Mouse (Mus musculus) liver, embryonic 14.5 days (tissue): ENCODE results near the gene Slc28a1. TPM values are rescaled to one million over a fixed set of nuclear protein-coding genes. Genes with fewer than 3 reads are reported as not detected.
A peak's percentile ranks its signal among the peaks of the same experiment; 100 is the strongest.

ENCODE experiments used
- ATAC-seq: fragments of 200-750 bp; cut with Nextera tagmentation; 2 replicates; pipeline ENCODE4 v1.8.0; 2017; ENCODE audit warnings: moderate number of reproducible peaks, mild to moderate bottlenecking, moderate library complexity; ENCODE audit not compliant: insufficient read depth
- DNase-seq, 3 experiments: peaks; one replicate each; pipeline ENCODE4 v3.0.0-alpha.2; 2012 to 2013; ENCODE audit warnings: low read depth in 3 of 3, low spot score in 3 of 3
- H3K27ac ChIP-seq: fragments of 300-500 bp; sonication (generic); 2 replicates; pipeline ENCODE4 v1.5.1; 2014; ENCODE audit warnings: moderate library complexity, mild to moderate bottlenecking, control low read depth, inconsistent platforms
- H3K27me3 ChIP-seq: fragments of 300-500 bp; sonication (generic); 2 replicates; pipeline ENCODE4 v1.6.1; 2014; ENCODE audit warnings: mild to moderate bottlenecking, low read length, moderate library complexity; ENCODE audit not compliant: control insufficient read depth, insufficient read depth
- H3K36me3 ChIP-seq: fragments of 300-500 bp; sonication (generic); replicated peaks from 2 replicates; pipeline ENCODE4 v1.6.1; 2014; ENCODE audit warnings: low read depth; ENCODE audit not compliant: control insufficient read depth, insufficient read depth
- H3K4me1 ChIP-seq, 2 experiments: fragments of 200-500 bp in 1 of 2; fragments of 300-500 bp in 1 of 2; sonication (generic) in 1 of 2; replicated peaks; 2 replicates each; pipeline ENCODE4 v1.6.1; 2012 to 2014; ENCODE audit warnings: antibody characterized with exemption in 1 of 2, inconsistent platforms in 1 of 2, low read length in 1 of 2; ENCODE audit not compliant: control insufficient read depth in 2 of 2, insufficient read depth in 2 of 2
- H3K4me2 ChIP-seq: fragments of 300-500 bp; sonication (generic); 2 replicates; pipeline ENCODE4 v1.6.1; 2014; ENCODE audit warnings: low read depth, mild to moderate bottlenecking, control low read depth, moderate library complexity
- H3K4me3 ChIP-seq, 2 experiments: fragments of 200-500 bp in 1 of 2; fragments of 300-500 bp in 1 of 2; sonication (generic) in 1 of 2; 2 replicates each; pipeline ENCODE4 v1.5.1; 2012 to 2014; ENCODE audit warnings: low read depth in 2 of 2, low read length in 2 of 2, mild to moderate bottlenecking in 2 of 2, control low read depth in 1 of 2, inconsistent platforms in 1 of 2, moderate library complexity in 1 of 2; ENCODE audit not compliant: insufficient read depth in 1 of 2
- H3K9ac ChIP-seq: fragments of 300-500 bp; sonication (generic); replicated peaks from 2 replicates; pipeline ENCODE4 v1.6.1; 2014; ENCODE audit warnings: mild to moderate bottlenecking, control low read depth, moderate library complexity
- H3K9me3 ChIP-seq: fragments of 300-500 bp; sonication (generic); 2 replicates; pipeline ENCODE4 v1.6.1; 2016; ENCODE audit warnings: low read length, mixed read lengths; ENCODE audit not compliant: control insufficient read depth
- CTCF ChIP-seq: IDR thresholded peaks from 2 replicates; pipeline ENCODE4 v1.5.1; 2016; ENCODE audit warnings: antibody characterized with exemption, low read depth, control low read depth
- EP300 ChIP-seq: IDR thresholded peaks from 2 replicates; pipeline ENCODE4 v1.6.1; 2016; ENCODE audit warnings: antibody characterized with exemption, low read depth
- WGBS: fragments of 180-500 bp; shearing (Covaris S2); extraction: QIAGEN DNeasy Blood & Tissue Kit; methylation state at CpG from one replicate; pipeline ENCODE4 v1.1.7; 2014; ENCODE audit not compliant: insufficient replicate concordance; 5-methylcytosine and 5-hydroxymethylcytosine counted together
- polyA plus RNA-seq, 2 experiments: library from polyadenylated mRNA; depleted of rRNA in 1 of 2; stranded (reverse) in 1 of 2; unstranded in 1 of 2; fragments of >200 nt; fragmentation: Nextera tagmentation in 1 of 2; extraction: Ambion mirVana in 1 of 2; gene quantifications; 2 replicates each; pipeline versions ENCODE4 v1.2.1 to v1.2.3; 2012 to 2014

The Slc28a1 gene
- polyA plus RNA-seq, 2 experiments: 0.50 to 0.54 TPM

DNA sequence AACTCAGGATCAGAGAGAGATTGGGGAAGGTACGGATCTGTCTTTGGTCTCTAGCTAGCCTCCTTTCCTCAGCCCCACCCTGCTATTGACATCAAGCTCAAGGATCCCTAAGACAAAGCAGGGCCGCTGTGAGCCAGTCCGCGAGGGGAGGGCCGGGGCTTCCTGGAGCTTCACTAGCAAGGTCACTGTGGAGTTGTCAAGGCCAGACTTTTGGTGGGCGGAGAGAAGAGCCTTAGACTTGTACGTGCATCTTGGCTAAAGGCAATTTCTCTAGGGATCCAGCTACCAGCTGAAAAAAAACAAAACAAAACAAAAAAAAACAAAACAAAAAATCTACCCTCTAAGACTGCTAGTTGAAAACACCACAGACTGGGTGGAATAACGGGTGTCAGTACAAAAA, 97.2 kb downstream of the Slc28a1 start:
- Histone ChIP-seq H3K4me2 (peak overlapping the region; percentile 54), H3K4me3 (no peak overlapping the region), H3K27ac (no peak overlapping the region), H3K9me3 (no peaks in the 10 kb centered on the region), H3K4me1 (peaks cover 0 to 9% of the 10 kb centered on the region in 2 experiments; a peak in 2 of 4 replicates), H3K36me3 (no peaks in the 10 kb centered on the region), H3K27me3 (peaks cover 49% of the 10 kb centered on the region), H3K9ac (no peak overlapping the region)
- DNase-seq: no peak
- no peak for ATAC-seq
- WGBS: 7% methylated on average over 8 of the region's 8 CpGs
- TF ChIP-seq CTCF: no peak

DNA sequence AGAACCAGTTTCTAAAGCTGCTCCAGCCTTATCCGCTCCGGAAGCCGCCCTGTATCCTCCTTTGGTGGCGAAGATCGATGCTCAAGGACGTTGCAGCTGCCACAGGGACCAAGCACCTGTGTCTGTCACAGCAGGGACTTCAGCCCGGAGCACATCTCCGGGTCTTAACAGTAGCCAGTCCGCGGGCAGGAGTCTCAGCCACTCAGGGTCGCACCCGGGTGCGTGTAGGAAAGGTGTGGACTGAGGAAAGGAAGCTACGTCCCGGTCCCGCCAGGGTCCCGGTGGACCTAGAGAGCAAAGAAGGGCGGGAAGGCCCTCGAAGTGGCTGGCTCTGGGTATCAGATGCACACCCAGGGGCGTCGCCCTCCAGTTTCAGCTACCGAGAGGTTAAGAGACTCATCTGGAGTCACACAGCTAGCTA, 97.7 kb downstream of the Slc28a1 start:
- Histone ChIP-seq H3K27ac (no peak overlapping the region), H3K9ac (no peak overlapping the region), H3K36me3 (no peaks in the 10 kb centered on the region), H3K4me1 (peaks cover 0 to 9% of the 10 kb centered on the region in 2 experiments; a peak in 2 of 4 replicates), H3K27me3 (peaks cover 49% of the 10 kb centered on the region), H3K4me3 (peak overlapping the region; percentile 44 to 58), H3K4me2 (peak overlapping the region; percentile 54), H3K9me3 (no peaks in the 10 kb centered on the region)
- TF ChIP-seq CTCF: no peak
- TF ChIP-seq EP300: no peak
- peak; percentile 40 for ATAC-seq
- DNase-seq: no peak
- under 1% methylated on average over 22 of the region's 22 CpGs for WGBS

DNA sequence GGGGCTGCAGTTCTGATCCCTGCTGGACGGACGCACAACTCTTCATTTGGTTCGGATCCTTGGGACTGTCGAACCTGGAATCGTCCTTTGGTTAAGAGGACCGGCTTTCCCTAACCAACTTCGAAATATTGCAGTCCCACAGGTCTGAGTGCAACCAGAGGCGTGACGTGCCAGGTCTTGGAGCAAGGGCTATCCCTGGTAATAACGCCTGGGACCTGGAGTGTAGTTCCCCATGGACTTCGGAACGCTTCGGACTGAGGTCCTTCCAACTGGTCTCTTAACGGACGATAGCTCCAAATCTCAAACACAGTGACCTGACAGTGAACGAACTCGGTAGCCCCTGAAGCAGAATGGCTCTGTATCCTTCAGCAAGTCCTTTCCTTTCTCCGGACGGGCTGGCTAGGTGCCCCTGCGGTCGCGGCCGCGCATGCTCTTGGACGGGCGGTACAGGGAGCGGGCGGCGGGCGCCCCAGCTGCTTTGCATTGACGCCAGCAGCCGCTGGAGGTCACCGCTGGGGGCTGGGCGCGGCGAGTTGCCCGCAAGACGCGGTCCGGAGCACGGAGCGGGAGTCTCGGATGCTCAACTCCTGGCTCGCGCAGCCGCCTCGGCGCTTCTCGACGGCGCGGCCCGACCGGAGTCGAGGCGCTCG, 98.2 kb downstream of the Slc28a1 start:
- H3K27me3 ChIP-seq: peaks cover 49% of the 10 kb centered on the region

DNA sequence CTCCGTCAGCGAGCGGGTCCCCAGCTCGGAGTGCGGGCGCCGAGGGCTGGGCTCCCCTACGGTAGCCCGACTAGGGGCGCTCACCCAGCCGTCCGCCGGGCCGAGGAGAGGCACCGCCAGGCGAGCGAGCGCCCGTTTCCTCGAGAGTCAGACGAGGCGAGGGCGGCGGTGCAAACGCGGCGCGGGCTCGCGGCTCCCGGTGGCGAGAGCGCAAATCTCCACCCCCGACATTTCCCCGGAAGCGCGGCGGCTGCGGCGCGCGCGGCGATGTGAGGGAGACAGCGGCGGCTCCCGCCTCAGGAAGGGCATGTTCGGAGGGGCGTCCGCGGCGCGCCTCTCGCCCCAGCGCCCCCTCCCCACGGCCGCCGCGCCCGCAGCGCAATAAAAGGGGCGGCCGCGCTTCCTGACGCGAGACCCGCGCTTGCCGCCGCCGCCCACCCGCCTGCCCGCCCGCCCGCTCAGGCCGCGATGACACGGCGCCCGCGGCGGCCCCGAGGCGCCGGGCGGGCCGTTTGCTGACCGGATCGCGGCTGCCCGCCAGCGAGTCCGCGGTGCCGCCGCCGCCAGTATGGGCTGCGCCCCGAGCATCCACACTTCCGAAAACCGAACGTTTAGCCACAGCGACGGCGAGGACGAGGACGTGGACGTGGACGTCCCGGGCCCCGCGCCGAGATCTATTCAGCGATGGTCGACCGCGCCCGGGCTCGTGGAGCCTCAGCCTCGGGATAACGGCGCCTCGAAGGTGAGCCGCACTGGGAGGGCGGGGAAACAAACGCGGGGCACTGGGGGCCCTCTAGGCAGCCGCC, 99.0 kb downstream of the Slc28a1 start, which contains the start of gene Pde8a:
Gene Pde8a, plus strand, starts transcription at position 250 of the 806 bp plus-strand sequence.
- H3K4me2 ChIP-seq: peak within 1 kb of the TSS; percentile 54
- peak within 1 kb of the TSS; percentile 11; the same call in 1 of the 2 replicates for H3K9ac ChIP-seq
- TF ChIP-seq CTCF (no peak), EP300 (no peak)
- peak within 1 kb of the TSS; percentile 44 to 58 for H3K4me3 ChIP-seq
- peaks cover 0 to 9% of the 10 kb centered on the region in 2 experiments; a peak in 2 of 4 replicates for H3K4me1 ChIP-seq
- no peak within 1 kb of the TSS for H3K27ac ChIP-seq
- no peaks in the 10 kb centered on the region for H3K9me3 ChIP-seq
- H3K27me3 ChIP-seq: peaks cover 49% of the 10 kb centered on the region
- DNase-seq: no peak
- ATAC-seq: no peak; the same call in 1 of the 2 replicates
- no peaks in the 10 kb centered on the region for H3K36me3 ChIP-seq
- under 1% methylated on average over 118 of the region's 128 CpGs for WGBS

More for the DNA sequence above, 98.2 kb downstream of the Slc28a1 start:
- WGBS: under 1% methylated on average over 57 of the region's 57 CpGs
- Histone ChIP-seq H3K4me1 (peaks cover 0 to 9% of the 10 kb centered on the region in 2 experiments; a peak in 2 of 4 replicates), H3K27ac (no peak overlapping the region), H3K4me2 (peak overlapping the region; percentile 54), H3K9ac (peak overlapping the region; percentile 11; the same call in 1 of the 2 replicates), H3K36me3 (no peaks in the 10 kb centered on the region), H3K4me3 (peak overlapping the region; percentile 44 to 58), H3K9me3 (no peaks in the 10 kb centered on the region)
- DNase-seq (peak; percentile 45 to 65 (median 48)), ATAC-seq (peak; percentile 78)
- TF ChIP-seq CTCF: peak; percentile 23; the same call in 1 of the 2 replicates
- no peak for TF ChIP-seq EP300
